Mouse (Mus musculus) hindbrain, postnatal 0 days (tissue): Measurements from ENCODE around the gene Mdm4. TPM values are rescaled to one million over a fixed set of nuclear protein-coding genes. Genes with fewer than 3 reads are reported as not detected.

ENCODE experiments used
- ATAC-seq: fragments of 200-750 bp; cut with Nextera tagmentation; 2 replicates; pipeline ENCODE4 v1.8.0; 2017; ENCODE audit warnings: mild to moderate bottlenecking, moderate TSS enrichment, moderate library complexity
- DNase-seq: peaks from one replicate; pipeline ENCODE4 v3.0.0-alpha.2; 2015; ENCODE audit warnings: low spot score
- H3K27ac ChIP-seq: fragments of 300-500 bp; sonication (generic); 2 replicates; pipeline ENCODE4 v1.5.1; 2014; ENCODE audit warnings: mild to moderate bottlenecking
- H3K27me3 ChIP-seq: fragments of 300-500 bp; sonication (generic); 2 replicates; pipeline ENCODE4 v1.6.1; 2014; ENCODE audit warnings: low read length, mixed read lengths; ENCODE audit not compliant: insufficient read depth
- H3K36me3 ChIP-seq: fragments of 300-500 bp; sonication (generic); 2 replicates; pipeline ENCODE4 v1.6.1; 2014; ENCODE audit warnings: low read length, mixed read lengths; ENCODE audit not compliant: insufficient read depth
- H3K4me1 ChIP-seq: fragments of 300-500 bp; sonication (generic); 2 replicates; pipeline ENCODE4 v1.6.1; 2014; ENCODE audit warnings: antibody characterized with exemption, low read length, mixed read lengths; ENCODE audit not compliant: insufficient read depth
- H3K4me2 ChIP-seq: fragments of 300-500 bp; sonication (generic); 2 replicates; pipeline ENCODE4 v1.6.1; 2014; ENCODE audit warnings: low read depth, mild to moderate bottlenecking, low read length, moderate library complexity, mixed read lengths
- H3K4me3 ChIP-seq: fragments of 300-500 bp; sonication (generic); 2 replicates; pipeline ENCODE4 v1.5.1; 2014; ENCODE audit warnings: low read length
- H3K9ac ChIP-seq: fragments of 300-500 bp; sonication (generic); replicated peaks from 2 replicates; pipeline ENCODE4 v1.6.1; 2014; ENCODE audit warnings: mild to moderate bottlenecking, low read length, moderate library complexity, mixed read lengths
- H3K9me3 ChIP-seq: fragments of 300-500 bp; sonication (generic); 2 replicates; pipeline ENCODE4 v1.6.1; 2016; ENCODE audit warnings: low read length, mixed read lengths
- CTCF ChIP-seq: IDR thresholded peaks from 2 replicates; pipeline ENCODE4 v1.5.1; 2016; ENCODE audit warnings: antibody characterized with exemption, control low read depth, low read depth
- WGBS: fragments of 180-500 bp; shearing (Covaris S2); extraction: QIAGEN DNeasy Blood & Tissue Kit; methylation state at CpG from one replicate; pipeline ENCODE4 v1.1.7; 2014; 5-methylcytosine and 5-hydroxymethylcytosine counted together
- polyA plus RNA-seq: library from polyadenylated mRNA; unstranded; fragments of >200 nt; fragmentation: Nextera tagmentation; extraction: Ambion mirVana; gene quantifications from 2 replicates; pipeline ENCODE4 v1.2.1, GENCODE M21; 2015
- total RNA-seq: library from RNA; depleted of rRNA; stranded (reverse); fragments of >200 nt; gene quantifications from 2 replicates; pipeline ENCODE4 v1.2.3, GENCODE M21; 2014

Mdm4 gene
- total and polyA plus RNA-seq, 2 experiments from 2014 or later = 29.1 to 61.3 TPM

GRCm38 (mm10) chr1:133075651-133076400 is 45.5 kb upstream of the Mdm4 start:
- no peak for TF ChIP-seq CTCF
- no peak for DNase-seq
- H3K4me3 ChIP-seq = no peak overlapping the region
- 82% methylated on average over 6 of the region's 6 CpGs for WGBS
- no peak overlapping the region for H3K27ac ChIP-seq
- no peaks in the 10 kb centered on the region for H3K9me3 ChIP-seq
- no peak for ATAC-seq
- H3K27me3 ChIP-seq = no peaks in the 10 kb centered on the region
- no peak overlapping the region for H3K4me2 ChIP-seq
- no peaks in the 10 kb centered on the region for H3K36me3 ChIP-seq
- peaks cover 26% of the 10 kb centered on the region for H3K4me1 ChIP-seq
- no peak overlapping the region for H3K9ac ChIP-seq

- H3K27ac ChIP-seq = no peak overlapping the region
- no peaks in the 10 kb centered on the region for H3K9me3 ChIP-seq
- no peak overlapping the region for H3K4me2 ChIP-seq
- peaks cover 16% of the 10 kb centered on the region for H3K4me1 ChIP-seq
- WGBS = 97% methylated on average over 13 of the region's 13 CpGs
- DNase-seq (no peak), ATAC-seq (no peak)
- H3K36me3 ChIP-seq = no peaks in the 10 kb centered on the region
- no peak overlapping the region for H3K9ac ChIP-seq
- no peak overlapping the region for H3K4me3 ChIP-seq
- TF ChIP-seq CTCF = no peak
- no peaks in the 10 kb centered on the region for H3K27me3 ChIP-seq
Measured at GRCm38 (mm10) chr1:133074541-133074940, 44.2 kb upstream of the Mdm4 start.

GRCm38 (mm10) chr1:133073327-133073856 is 43.0 kb upstream of the Mdm4 start:
- no peak for ATAC-seq
- Histone ChIP-seq H3K9ac (no peak overlapping the region), H3K4me3 (no peak overlapping the region), H3K27ac (no peak overlapping the region), H3K4me1 (peaks cover 27% of the 10 kb centered on the region), H3K27me3 (no peaks in the 10 kb centered on the region), H3K36me3 (no peaks in the 10 kb centered on the region), H3K9me3 (no peaks in the 10 kb centered on the region), H3K4me2 (no peak overlapping the region)
- no peak for TF ChIP-seq CTCF
- 75% methylated on average over 9 of the region's 9 CpGs for WGBS
- DNase-seq = no peak

GRCm38 (mm10) chr1:133071666-133072381 is 41.5 kb upstream of the Mdm4 start:
- ATAC-seq = peak; percentile 46
- 0 out of 2 replicates have a peak, but pooled peaks cover 3% of the 10 kb centered on the region for H3K36me3 ChIP-seq
- H3K27ac ChIP-seq = peak overlapping the region; percentile 51; the same call in 1 of the 2 replicates
- no peak for TF ChIP-seq CTCF
- 41% methylated on average over 16 of the region's 16 CpGs for WGBS
- no peak overlapping the region for H3K9ac ChIP-seq
- no peaks in the 10 kb centered on the region for H3K27me3 ChIP-seq
- H3K4me2 ChIP-seq = 0 out of 2 replicates have a peak overlapping the region, but pooled peaks have one; percentile 5
- DNase-seq = peak; percentile 77
- peaks cover 29% of the 10 kb centered on the region for H3K4me1 ChIP-seq
- no peak overlapping the region for H3K4me3 ChIP-seq
- no peaks in the 10 kb centered on the region for H3K9me3 ChIP-seq

GRCm38 (mm10) chr1:133070157-133070556 is 39.8 kb upstream of the Mdm4 start:
- H3K9me3 ChIP-seq = no peaks in the 10 kb centered on the region
- no peak overlapping the region for H3K9ac ChIP-seq
- H3K4me2 ChIP-seq = no peak overlapping the region
- ATAC-seq (no peak), DNase-seq (no peak)
- no peaks in the 10 kb centered on the region for H3K27me3 ChIP-seq
- WGBS = 67% methylated on average over 5 of the region's 5 CpGs
- no peak overlapping the region for H3K4me3 ChIP-seq
- H3K4me1 ChIP-seq = peaks cover 29% of the 10 kb centered on the region
- TF ChIP-seq CTCF = no peak
- H3K36me3 ChIP-seq = peaks cover 8% of the 10 kb centered on the region; the same call in 1 of the 2 replicates
- H3K27ac ChIP-seq = no peak overlapping the region

GRCm38 (mm10) chr1:133069275-133070120 is 39.1 kb upstream of the Mdm4 start:
- no peak overlapping the region for H3K4me2 ChIP-seq
- H3K36me3 ChIP-seq = peaks cover 8% of the 10 kb centered on the region; the same call in 1 of the 2 replicates
- no peaks in the 10 kb centered on the region for H3K9me3 ChIP-seq
- H3K4me1 ChIP-seq = peaks cover 29% of the 10 kb centered on the region
- H3K27me3 ChIP-seq = no peaks in the 10 kb centered on the region
- H3K9ac ChIP-seq = no peak overlapping the region
- WGBS = 70% methylated on average over 12 of the region's 12 CpGs
- ATAC-seq (no peak), DNase-seq (peak; percentile 24)
- H3K27ac ChIP-seq = peak overlapping the region; percentile 68
- TF ChIP-seq CTCF = no peak
- H3K4me3 ChIP-seq = no peak overlapping the region
